Mouse (Mus musculus) thymus, adult 2 months (tissue): ENCODE data around the gene Nup133. TPM values are rescaled to one million over a fixed set of nuclear protein-coding genes. Genes with fewer than 3 reads are reported as not detected.
"Not testable (repeated sequence)": the region's sequence is repeated elsewhere in the genome, so short reads cannot be mapped to it uniquely, and the experiment has no call there.

Experiments
- DNase-seq: peaks from one replicate; pipeline ENCODE4 v3.0.0; 2021
- H3K27ac ChIP-seq: fragments of 200-500 bp; 2 replicates; pipeline ENCODE4 v1.5.1; 2012; ENCODE audit warnings: low read length, control low read depth; ENCODE audit not compliant: control insufficient read depth, insufficient read depth
- H3K27me3 ChIP-seq: fragments of 200-500 bp; 2 replicates; pipeline ENCODE4 v1.6.1; 2012; ENCODE audit warnings: mild to moderate bottlenecking, low read length, moderate library complexity, mixed read lengths; ENCODE audit not compliant: control insufficient read depth, insufficient read depth
- H3K36me3 ChIP-seq: fragments of 200-500 bp; 2 replicates; pipeline ENCODE4 v1.6.1; 2012; ENCODE audit warnings: mild to moderate bottlenecking, low read length, moderate library complexity; ENCODE audit not compliant: control insufficient read depth, insufficient read depth
- H3K4me1 ChIP-seq: fragments of 200-500 bp; replicated peaks from 2 replicates; pipeline ENCODE4 v1.6.1; 2012; ENCODE audit warnings: low read length; ENCODE audit not compliant: control insufficient read depth, insufficient read depth
- H3K4me3 ChIP-seq: fragments of 200-500 bp; 2 replicates; pipeline ENCODE4 v1.5.1; 2012; ENCODE audit warnings: mild to moderate bottlenecking, low read length, control low read depth, moderate library complexity; ENCODE audit not compliant: control insufficient read depth, insufficient read depth
- CTCF ChIP-seq: fragments of 200-500 bp; IDR thresholded peaks from 2 replicates; pipeline ENCODE4 v1.5.1; 2012; ENCODE audit warnings: mild to moderate bottlenecking, control low read depth, low read length, moderate library complexity, borderline replicate concordance; ENCODE audit not compliant: control insufficient read depth, poor library complexity, insufficient read depth; ENCODE audit errors: extremely low read depth
- POLR2A ChIP-seq: fragments of 200-500 bp; IDR thresholded peaks from 2 replicates; pipeline ENCODE4 v1.6.1; 2012; ENCODE audit warnings: mild to moderate bottlenecking, low read length, control low read depth, moderate library complexity; ENCODE audit not compliant: control insufficient read depth, poor library complexity, insufficient read depth; ENCODE audit errors: extremely low read depth
- WGBS: fragments of 180-500 bp; shearing (Covaris S2); methylation state at CpG from one replicate; pipeline ENCODE4 v1.1.7; 2018; 5-methylcytosine and 5-hydroxymethylcytosine counted together
- polyA plus RNA-seq: library from polyadenylated mRNA; depleted of rRNA; stranded (reverse); fragments of >200 nt; gene quantifications from 2 replicates; pipeline ENCODE4 v1.2.3, GENCODE M21; 2012

Nup133 gene
- polyA plus RNA-seq, 1 experiment: 15.9 TPM

GRCm38 (mm10) chr8:123978166-123978838, 29.2 kb upstream of the Nup133 start:
- Histone ChIP-seq H3K4me3 (no peak overlapping the region), H3K36me3 (no peaks in the 10 kb centered on the region), H3K27ac (no peak overlapping the region), H3K4me1 (peaks cover 22% of the 10 kb centered on the region), H3K27me3 (no peaks in the 10 kb centered on the region; the same call in 1 of the 2 replicates)
- no peak for DNase-seq
- WGBS: 58% methylated on average over 14 of the region's 14 CpGs
- no peak for TF ChIP-seq CTCF
- no peak for TF ChIP-seq POLR2A

GRCm38 (mm10) chr8:123977499-123977898, 28.4 kb upstream of the Nup133 start:
- H3K27me3 ChIP-seq: no peaks in the 10 kb centered on the region; the same call in 1 of the 2 replicates
- H3K4me1 ChIP-seq: peaks cover 18% of the 10 kb centered on the region
- H3K36me3 ChIP-seq: no peaks in the 10 kb centered on the region
- H3K27ac ChIP-seq: no peak overlapping the region
- TF ChIP-seq POLR2A (no peak), CTCF (no peak)
- H3K4me3 ChIP-seq: no peak overlapping the region
- DNase-seq: no peak
- 94% methylated on average over 4 of the region's 4 CpGs for WGBS

DNA sequence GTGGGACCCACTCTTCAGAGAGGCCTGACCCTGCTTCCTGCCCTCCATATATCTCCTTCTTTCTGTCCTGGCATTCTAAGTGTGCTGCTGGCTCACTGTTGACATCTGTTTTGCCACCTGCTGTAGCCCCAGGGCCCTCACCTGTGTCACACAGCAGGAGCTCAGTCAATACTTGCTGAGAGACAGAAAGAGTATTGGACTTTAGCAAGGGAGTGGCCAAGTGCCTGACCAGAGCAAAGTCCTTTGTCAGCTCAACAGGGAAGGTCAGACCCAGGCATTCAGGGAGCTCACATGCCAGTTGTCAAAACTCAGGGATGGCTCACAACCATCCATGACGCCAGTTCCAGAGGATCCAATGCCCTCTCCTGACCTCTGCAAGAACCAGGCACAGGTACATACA, 24.4 kb upstream of the Nup133 start:
- 100% methylated on average over 1 of the region's 1 CpGs for WGBS
- Histone ChIP-seq H3K36me3 (no peaks in the 10 kb centered on the region), H3K27ac (no peak overlapping the region), H3K4me3 (no peak overlapping the region), H3K27me3 (no peaks in the 10 kb centered on the region), H3K4me1 (peaks cover 5% of the 10 kb centered on the region)
- no peak for DNase-seq
- TF ChIP-seq POLR2A (no peak), CTCF (no peak)

GRCm38 (mm10) chr8:123966896-123967295, 17.8 kb upstream of the Nup133 start:
- no peak for DNase-seq
- WGBS: 81% methylated on average over 2 of the region's 2 CpGs
- H3K27me3 ChIP-seq: no peaks in the 10 kb centered on the region
- no peak overlapping the region for H3K4me3 ChIP-seq
- TF ChIP-seq POLR2A: no peak
- no peak for TF ChIP-seq CTCF
- H3K27ac ChIP-seq: no peak overlapping the region
- H3K4me1 ChIP-seq: no peaks in the 10 kb centered on the region
- no peaks in the 10 kb centered on the region for H3K36me3 ChIP-seq

DNA sequence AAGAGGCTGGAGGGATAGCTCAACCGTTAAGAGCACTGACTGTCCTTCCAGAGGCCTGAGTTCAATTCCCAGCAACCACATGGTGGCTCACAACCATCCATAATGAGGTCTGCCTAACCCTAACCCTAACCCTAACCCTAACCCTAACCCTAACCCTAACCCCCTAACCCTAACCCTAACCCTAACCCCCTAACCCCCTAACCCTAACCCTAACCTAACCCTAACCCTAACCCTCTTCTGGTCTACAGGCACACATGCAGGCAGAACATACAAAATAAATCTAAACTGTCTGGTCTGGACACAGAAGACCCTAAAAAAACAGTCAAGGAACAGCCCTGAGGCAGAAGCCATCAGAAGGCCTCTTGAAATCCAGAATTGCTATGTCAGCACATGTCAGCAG, 12.3 kb upstream of the Nup133 start:
- whole genome bisulfite sequencing: 97% methylated on average over 1 of the region's 1 CpGs
- TF ChIP-seq POLR2A: no peak
- TF ChIP-seq CTCF: no peak
- no peaks in the 10 kb centered on the region for H3K4me1 ChIP-seq
- no peak for DNase-seq
- no peak overlapping the region for H3K27ac ChIP-seq
- no peaks in the 10 kb centered on the region for H3K36me3 ChIP-seq
- H3K4me3 ChIP-seq: no peak overlapping the region
- no peaks in the 10 kb centered on the region for H3K27me3 ChIP-seq

DNA sequence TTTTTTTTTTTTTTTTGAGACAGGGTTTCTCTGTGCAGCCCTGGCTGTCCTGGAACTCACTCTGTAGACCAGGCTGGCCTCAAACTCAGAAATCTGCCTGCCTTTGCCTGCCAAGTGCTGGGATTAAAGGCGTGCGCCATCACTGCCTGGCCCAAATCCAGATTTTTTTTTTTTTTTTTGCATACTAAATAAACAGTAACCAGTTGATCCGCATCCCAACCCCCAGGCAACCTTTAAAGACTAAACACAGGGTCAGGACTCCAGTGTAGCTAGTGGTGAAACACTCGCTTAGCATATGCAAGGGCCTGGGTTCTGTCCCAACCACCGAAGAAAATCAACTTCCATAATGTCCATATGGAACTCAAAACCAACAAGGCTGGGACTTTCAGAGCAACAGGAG, 11.5 kb upstream of the Nup133 start:
- not testable (repeated sequence) for H3K27me3 ChIP-seq, H3K27ac ChIP-seq, H3K36me3 ChIP-seq, H3K4me3 ChIP-seq, H3K4me1 ChIP-seq, DNase-seq
- WGBS: 96% methylated on average over 5 of the region's 5 CpGs

DNA sequence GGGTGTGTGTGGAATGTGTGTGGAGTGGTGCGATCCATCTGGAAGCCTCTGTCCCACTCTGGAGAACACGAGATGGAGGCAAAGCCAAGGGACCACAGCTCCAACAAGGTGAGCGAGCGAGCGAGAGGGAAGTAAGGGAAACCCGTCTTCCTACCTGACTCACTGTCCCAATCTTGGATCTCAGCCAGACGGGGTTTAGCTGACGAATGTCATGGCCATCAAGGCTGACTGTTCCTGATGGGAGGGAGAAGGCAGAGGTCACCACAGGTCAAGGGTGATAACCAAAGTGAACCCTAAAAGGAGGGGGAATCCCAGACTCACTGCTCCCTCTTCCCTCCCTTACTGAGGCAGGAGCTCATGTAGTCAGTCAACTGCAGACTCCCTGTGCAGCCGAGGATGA, 11.0 kb upstream of the Nup133 start:
- Histone ChIP-seq H3K4me3 (no peak overlapping the region), H3K36me3 (no peaks in the 10 kb centered on the region), H3K27me3 (no peaks in the 10 kb centered on the region), H3K4me1 (no peaks in the 10 kb centered on the region), H3K27ac (no peak overlapping the region)
- DNase-seq: no peak
- WGBS: 91% methylated on average over 9 of the region's 9 CpGs
- TF ChIP-seq POLR2A (no peak), CTCF (no peak)
